Mouse (Mus musculus) small intestine, adult 2 months (tissue): ENCODE measurements at regions not wholly inside any gene's neighbourhood (a gene's known extent, or its start where the extent isn't known, plus 50 kb on each side); places are given as distances from the start of the nearest gene placed in this dataset.

Experiments
- H3K27ac ChIP-seq: fragments of 200-500 bp; 2 replicates; pipeline ENCODE4 v1.5.1; 2012; ENCODE audit warnings: low read depth, low read length, control low read depth, inconsistent platforms; ENCODE audit not compliant: insufficient read depth
- H3K27me3 ChIP-seq: fragments of 200-500 bp; 2 replicates; pipeline ENCODE4 v1.6.1; 2012; ENCODE audit warnings: mild to moderate bottlenecking, moderate library complexity, low read length, inconsistent platforms; ENCODE audit not compliant: control insufficient read depth, insufficient read depth
- H3K36me3 ChIP-seq: fragments of 200-500 bp; 2 replicates; pipeline ENCODE4 v1.6.1; 2012; ENCODE audit warnings: mild to moderate bottlenecking, low read length, control low read depth, inconsistent platforms; ENCODE audit not compliant: control insufficient read depth, insufficient read depth
- H3K4me1 ChIP-seq: fragments of 200-500 bp; 2 replicates; pipeline ENCODE4 v1.6.1; 2012; ENCODE audit warnings: low read length, inconsistent platforms, mixed read lengths; ENCODE audit not compliant: control insufficient read depth, insufficient read depth, insufficient read length
- H3K4me3 ChIP-seq: fragments of 200-500 bp; 2 replicates; pipeline ENCODE4 v1.5.1; 2012; ENCODE audit warnings: low read depth, mild to moderate bottlenecking, control low read depth, inconsistent platforms, low read length, moderate library complexity
- CTCF ChIP-seq: fragments of 200-500 bp; IDR thresholded peaks from 2 replicates; pipeline ENCODE4 v1.5.1; 2012; ENCODE audit warnings: low read depth, mild to moderate bottlenecking, control low read depth, inconsistent platforms, low read length, moderate library complexity, mixed read lengths; ENCODE audit not compliant: insufficient replicate concordance, insufficient read length; ENCODE audit errors: extremely low read depth
- POLR2A ChIP-seq: fragments of 200-500 bp; IDR thresholded peaks from 2 replicates; pipeline ENCODE4 v1.6.1; 2012; ENCODE audit warnings: low read depth, mild to moderate bottlenecking, control low read depth, inconsistent platforms, low read length, moderate library complexity
- WGBS: fragments of 180-500 bp; shearing (Covaris S2); methylation state at CpG from one replicate; pipeline ENCODE4 v1.1.7; 2018; 5-methylcytosine and 5-hydroxymethylcytosine counted together

GRCm38 (mm10) chr7:36940611-36941010 lies 242.7 kb downstream of the Tshz3 start:
- H3K4me1 ChIP-seq: no peaks in the 10 kb centered on the region
- no peaks in the 10 kb centered on the region for H3K36me3 ChIP-seq
- no peaks in the 10 kb centered on the region for H3K27me3 ChIP-seq
- H3K27ac ChIP-seq: no peak overlapping the region
- WGBS: 41% methylated on average over 10 of the region's 10 CpGs
- H3K4me3 ChIP-seq: no peak overlapping the region
- TF ChIP-seq POLR2A (no peak), CTCF (no peak)

- Histone ChIP-seq H3K27ac (no peak overlapping the region), H3K27me3 (no peaks in the 10 kb centered on the region), H3K4me1 (no peaks in the 10 kb centered on the region), H3K4me3 (no peak overlapping the region), H3K36me3 (no peaks in the 10 kb centered on the region)
- TF ChIP-seq POLR2A (no peak), CTCF (no peak)
- 67% methylated on average over 14 of the region's 14 CpGs for WGBS
These were observed 247.3 kb downstream of the Tshz3 start for GRCm38 (mm10) chr7:36945024-36945815.

DNA sequence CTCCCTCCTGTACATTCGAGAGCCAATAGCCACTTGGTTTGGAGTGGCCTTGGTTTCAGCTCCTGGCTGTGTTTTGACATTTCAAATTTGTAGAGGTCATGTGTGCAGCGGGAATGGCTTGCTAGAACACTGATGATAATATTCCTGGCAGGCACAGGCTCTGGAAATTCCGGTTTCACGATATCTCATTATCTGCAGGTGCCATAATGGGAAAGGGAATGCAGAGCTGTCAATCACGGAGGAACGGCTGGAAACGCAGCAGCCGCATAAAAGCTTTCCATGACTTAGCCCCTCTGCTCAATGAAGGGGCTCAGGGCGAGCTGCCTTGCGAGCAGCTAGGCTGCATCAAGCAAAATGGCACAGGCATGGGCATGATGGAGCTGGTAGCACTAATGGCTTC lies 251.6 kb downstream of the Tshz3 start:
- WGBS: 49% methylated on average over 10 of the region's 10 CpGs
- TF ChIP-seq CTCF (no peak), POLR2A (no peak)

GRCm38 (mm10) chr7:36955376-36955775 lies 257.5 kb downstream of the Tshz3 start:
- TF ChIP-seq CTCF (no peak), POLR2A (no peak)
- Histone ChIP-seq H3K36me3 (no peaks in the 10 kb centered on the region), H3K27ac (no peak overlapping the region), H3K4me3 (no peak overlapping the region), H3K27me3 (no peaks in the 10 kb centered on the region), H3K4me1 (no peaks in the 10 kb centered on the region)
- WGBS: 56% methylated on average over 3 of the region's 3 CpGs

More for the DNA sequence above, 251.6 kb downstream of the Tshz3 start:
- Histone ChIP-seq H3K27me3 (no peaks in the 10 kb centered on the region), H3K36me3 (no peaks in the 10 kb centered on the region), H3K4me1 (no peaks in the 10 kb centered on the region), H3K4me3 (no peak overlapping the region), H3K27ac (no peak overlapping the region)

GRCm38 (mm10) chr7:36958255-36958654 lies 260.3 kb downstream of the Tshz3 start:
- 77% methylated on average over 8 of the region's 8 CpGs for WGBS
- H3K36me3 ChIP-seq: no peaks in the 10 kb centered on the region
- no peaks in the 10 kb centered on the region for H3K4me1 ChIP-seq
- TF ChIP-seq CTCF (no peak), POLR2A (no peak)
- H3K4me3 ChIP-seq: no peak overlapping the region
- H3K27me3 ChIP-seq: no peaks in the 10 kb centered on the region
- H3K27ac ChIP-seq: no peak overlapping the region

- H3K36me3 ChIP-seq: no peaks in the 10 kb centered on the region
- H3K4me1 ChIP-seq: no peaks in the 10 kb centered on the region
- no peak overlapping the region for H3K4me3 ChIP-seq
- no peak overlapping the region for H3K27ac ChIP-seq
- no peak for TF ChIP-seq CTCF
- TF ChIP-seq POLR2A: no peak
- H3K27me3 ChIP-seq: no peaks in the 10 kb centered on the region
- WGBS: 64% methylated on average over 7 of the region's 7 CpGs
These were observed 273.9 kb downstream of the Tshz3 start for GRCm38 (mm10) chr7:36971772-36972171.

DNA sequence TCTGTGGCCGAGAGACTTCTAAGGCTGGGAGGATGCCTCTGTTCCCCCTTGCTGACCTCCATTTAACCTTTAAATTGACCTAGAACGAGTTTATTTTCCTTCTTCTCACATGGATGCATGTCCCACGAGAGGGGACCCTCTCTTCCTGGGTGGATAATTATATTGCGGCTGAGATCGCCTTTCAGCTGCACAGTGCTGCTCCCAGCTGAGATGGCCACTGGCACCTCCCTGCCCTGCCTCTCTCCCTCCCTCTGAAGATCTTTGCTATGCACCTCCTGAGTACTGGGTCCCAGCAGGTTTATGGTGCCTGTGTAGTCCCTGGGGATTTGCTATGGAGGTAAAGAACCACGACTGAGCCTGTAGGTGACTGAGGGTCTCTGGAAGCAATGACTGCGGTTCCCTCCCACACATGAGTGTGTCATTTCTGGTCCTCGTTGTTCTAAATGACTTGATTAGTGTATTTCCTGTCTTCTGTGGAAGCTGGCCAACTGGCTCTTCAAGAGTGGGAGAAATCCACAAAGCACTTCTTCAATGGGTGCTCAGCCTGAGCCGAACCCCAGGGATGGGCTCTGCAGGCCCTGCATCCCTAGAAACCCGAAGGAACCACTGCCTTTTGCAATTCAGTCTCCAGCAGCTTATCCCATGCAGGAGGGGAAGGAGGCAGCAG lies 275.9 kb downstream of the Tshz3 start:
- 54% methylated on average over 10 of the region's 10 CpGs for WGBS
- H3K4me1 ChIP-seq: no peaks in the 10 kb centered on the region
- H3K36me3 ChIP-seq: no peaks in the 10 kb centered on the region
- H3K27ac ChIP-seq: no peak overlapping the region
- no peak overlapping the region for H3K4me3 ChIP-seq
- no peaks in the 10 kb centered on the region for H3K27me3 ChIP-seq
- TF ChIP-seq CTCF: no peak
